Mouse (Mus musculus): Measurements from ENCODE around the gene Bicra. TPM values are rescaled to one million over a fixed set of nuclear protein-coding genes. Genes with fewer than 3 reads are reported as not detected.

Gene Bicra
- polyA plus RNA-seq, 1 experiment from 2014 or later: 8.3 TPM

DNA sequence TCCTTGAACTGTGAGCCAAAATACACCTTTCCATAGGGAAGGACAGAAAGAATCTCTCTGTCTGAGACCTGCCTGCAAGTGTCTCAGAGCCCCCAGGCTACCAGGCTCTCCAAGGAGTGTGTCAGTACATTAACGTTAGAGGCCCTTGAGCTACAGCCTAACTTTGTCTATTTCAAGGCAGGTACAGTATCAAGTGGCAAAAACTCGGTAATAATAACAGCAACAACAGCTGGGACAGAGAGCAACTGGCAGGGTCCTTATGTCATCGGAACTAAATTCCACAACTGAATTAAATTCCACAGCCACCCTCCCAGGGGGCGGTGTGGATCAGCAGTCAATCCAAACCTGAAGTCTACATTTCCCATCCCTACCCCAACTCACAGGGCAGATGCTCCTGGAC, 16.6 kb downstream of the Bicra start:
- Histone ChIP-seq H3K36me3 (ENCODE audit: control insufficient read depth, insufficient read depth, low read length) (no peaks in the 10 kb centered on the region), H3K9ac (replicated peaks; ENCODE audit: low read depth, low read length) (no peak overlapping the region), H3K9me3 (ENCODE audit: control insufficient read depth, low read depth, low read length) (no peaks in the 10 kb centered on the region), H3K4me2 (replicated peaks; ENCODE audit: low read depth, low read length) (no peak overlapping the region), H3K4me3 (ENCODE audit: low read depth, low read length) (no peak overlapping the region), H3K27me3 (ENCODE audit: control insufficient read depth, insufficient read depth, low read length) (no peaks in the 10 kb centered on the region), H3K4me1 (ENCODE audit: control insufficient read depth, insufficient read depth, low read length) (no peaks in the 10 kb centered on the region), H3K27ac (ENCODE audit: low read length) (no peak overlapping the region)
- 89% methylated on average over 4 of the region's 4 CpGs for WGBS
- no peak for ATAC-seq (ENCODE audit: insufficient number of reproducible peaks, insufficient read depth, low FRiP score, low read depth)

DNA sequence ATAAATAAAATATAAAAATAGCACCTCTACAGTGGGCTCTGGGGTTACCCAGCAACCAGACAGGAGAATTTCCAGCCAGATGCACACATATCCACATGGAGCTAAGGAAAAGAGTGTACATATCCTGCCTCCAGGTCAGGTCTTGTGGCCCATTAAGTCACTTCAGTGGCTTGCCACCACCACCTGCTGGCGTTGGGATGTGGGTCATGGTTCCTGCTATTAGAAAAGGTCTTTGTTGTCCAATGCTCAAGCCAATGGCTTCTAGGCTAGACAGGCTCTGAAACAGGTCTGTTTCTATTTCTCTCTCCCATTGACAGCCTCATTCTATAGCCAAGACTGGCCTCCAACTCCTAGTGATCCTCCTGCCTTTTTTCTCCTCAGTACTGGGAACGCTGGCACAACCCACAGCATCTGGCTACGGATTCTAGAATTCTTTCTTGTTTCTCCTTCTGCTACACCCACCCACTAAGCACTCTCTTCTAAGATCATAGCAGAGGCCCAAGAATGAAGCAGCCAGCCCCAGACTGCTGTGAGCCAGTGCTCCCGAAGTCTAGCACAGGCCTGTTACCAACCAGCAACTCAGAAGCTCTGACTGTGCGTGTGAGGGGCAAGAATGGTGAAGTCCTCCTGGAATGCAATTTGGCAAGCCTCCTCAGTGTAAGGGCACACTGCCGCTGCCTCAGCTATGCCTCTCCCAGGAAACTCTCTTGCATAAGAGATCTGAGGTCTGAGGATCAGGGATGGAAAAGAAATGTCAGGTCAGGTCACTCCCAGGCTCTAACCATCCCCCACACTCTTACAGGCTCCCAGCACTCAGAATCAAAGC, 19.4 kb downstream of the Bicra start:
- WGBS: 86% methylated on average over 6 of the region's 6 CpGs
- no peak overlapping the region for H3K9ac ChIP-seq (replicated peaks; ENCODE audit: low read depth, low read length)
- no peak overlapping the region for H3K4me2 ChIP-seq (replicated peaks; ENCODE audit: low read depth, low read length)
- H3K27me3 ChIP-seq (ENCODE audit: control insufficient read depth, insufficient read depth, low read length): no peaks in the 10 kb centered on the region
- no peaks in the 10 kb centered on the region for H3K9me3 ChIP-seq (ENCODE audit: control insufficient read depth, low read depth, low read length)
- no peaks in the 10 kb centered on the region for H3K4me1 ChIP-seq (ENCODE audit: control insufficient read depth, insufficient read depth, low read length)
- H3K27ac ChIP-seq (ENCODE audit: low read length): no peak overlapping the region
- H3K4me3 ChIP-seq (ENCODE audit: low read depth, low read length): no peak overlapping the region
- no peak for ATAC-seq (ENCODE audit: insufficient number of reproducible peaks, insufficient read depth, low FRiP score, low read depth)
- H3K36me3 ChIP-seq (ENCODE audit: control insufficient read depth, insufficient read depth, low read length): no peaks in the 10 kb centered on the region

DNA sequence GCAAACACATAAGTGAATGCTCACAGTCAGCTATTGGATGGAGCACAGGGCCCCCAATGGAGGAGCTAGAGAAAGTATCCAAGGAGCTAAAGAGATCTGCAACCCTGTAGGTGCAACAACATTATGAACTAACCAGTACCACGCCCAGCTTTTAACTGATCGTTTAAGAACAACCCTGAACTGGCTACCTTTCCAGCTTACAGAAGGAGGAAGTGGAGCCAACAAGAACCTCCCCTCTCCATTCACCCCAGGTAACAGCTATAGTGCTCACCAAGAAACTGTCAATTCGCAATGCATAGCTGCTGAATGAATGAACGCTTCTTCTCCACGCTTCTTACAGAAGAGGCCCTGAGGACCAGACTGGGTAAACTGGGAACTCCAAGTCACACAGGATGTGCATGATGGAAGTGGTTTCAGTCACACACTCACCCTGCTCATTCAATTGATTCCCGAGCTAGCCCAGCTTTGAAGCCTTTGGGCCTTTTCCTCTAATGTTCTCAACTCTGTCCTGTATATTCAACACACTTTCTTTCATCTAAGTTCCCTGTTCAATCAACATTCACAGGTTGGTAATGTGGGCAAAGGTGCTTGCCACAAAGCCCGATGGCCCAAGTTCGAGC, 23.0 kb downstream of the Bicra start:
- no peaks in the 10 kb centered on the region for H3K36me3 ChIP-seq (ENCODE audit: control insufficient read depth, insufficient read depth, low read length)
- no peak overlapping the region for H3K27ac ChIP-seq (ENCODE audit: low read length)
- H3K4me1 ChIP-seq (ENCODE audit: control insufficient read depth, insufficient read depth, low read length): no peaks in the 10 kb centered on the region; the same call in 1 of the 2 replicates
- no peak overlapping the region for H3K4me2 ChIP-seq (replicated peaks; ENCODE audit: low read depth, low read length)
- no peaks in the 10 kb centered on the region for H3K27me3 ChIP-seq (ENCODE audit: control insufficient read depth, insufficient read depth, low read length)
- H3K9me3 ChIP-seq (ENCODE audit: control insufficient read depth, low read depth, low read length): no peaks in the 10 kb centered on the region
- no peak for ATAC-seq (ENCODE audit: insufficient number of reproducible peaks, insufficient read depth, low FRiP score, low read depth)
- no peak overlapping the region for H3K9ac ChIP-seq (replicated peaks; ENCODE audit: low read depth, low read length)
- 89% methylated on average over 8 of the region's 8 CpGs for WGBS
- H3K4me3 ChIP-seq (ENCODE audit: low read depth, low read length): no peak overlapping the region

GRCm38 (mm10) chr7:16019256-16020094, 28.2 kb downstream of the Bicra start:
- WGBS: 81% methylated on average over 5 of the region's 5 CpGs
- no peak overlapping the region for H3K4me3 ChIP-seq (ENCODE audit: low read depth, low read length)
- no peaks in the 10 kb centered on the region; the same call in 1 of the 2 replicates for H3K4me1 ChIP-seq (ENCODE audit: control insufficient read depth, insufficient read depth, low read length)
- no peak overlapping the region for H3K9ac ChIP-seq (replicated peaks; ENCODE audit: low read depth, low read length)
- H3K9me3 ChIP-seq (ENCODE audit: control insufficient read depth, low read depth, low read length): no peaks in the 10 kb centered on the region
- no peak overlapping the region for H3K27ac ChIP-seq (ENCODE audit: low read length)
- ATAC-seq (ENCODE audit: insufficient number of reproducible peaks, insufficient read depth, low FRiP score, low read depth): no peak
- no peak overlapping the region for H3K4me2 ChIP-seq (replicated peaks; ENCODE audit: low read depth, low read length)
- H3K36me3 ChIP-seq (ENCODE audit: control insufficient read depth, insufficient read depth, low read length): no peaks in the 10 kb centered on the region
- no peaks in the 10 kb centered on the region for H3K27me3 ChIP-seq (ENCODE audit: control insufficient read depth, insufficient read depth, low read length)

DNA sequence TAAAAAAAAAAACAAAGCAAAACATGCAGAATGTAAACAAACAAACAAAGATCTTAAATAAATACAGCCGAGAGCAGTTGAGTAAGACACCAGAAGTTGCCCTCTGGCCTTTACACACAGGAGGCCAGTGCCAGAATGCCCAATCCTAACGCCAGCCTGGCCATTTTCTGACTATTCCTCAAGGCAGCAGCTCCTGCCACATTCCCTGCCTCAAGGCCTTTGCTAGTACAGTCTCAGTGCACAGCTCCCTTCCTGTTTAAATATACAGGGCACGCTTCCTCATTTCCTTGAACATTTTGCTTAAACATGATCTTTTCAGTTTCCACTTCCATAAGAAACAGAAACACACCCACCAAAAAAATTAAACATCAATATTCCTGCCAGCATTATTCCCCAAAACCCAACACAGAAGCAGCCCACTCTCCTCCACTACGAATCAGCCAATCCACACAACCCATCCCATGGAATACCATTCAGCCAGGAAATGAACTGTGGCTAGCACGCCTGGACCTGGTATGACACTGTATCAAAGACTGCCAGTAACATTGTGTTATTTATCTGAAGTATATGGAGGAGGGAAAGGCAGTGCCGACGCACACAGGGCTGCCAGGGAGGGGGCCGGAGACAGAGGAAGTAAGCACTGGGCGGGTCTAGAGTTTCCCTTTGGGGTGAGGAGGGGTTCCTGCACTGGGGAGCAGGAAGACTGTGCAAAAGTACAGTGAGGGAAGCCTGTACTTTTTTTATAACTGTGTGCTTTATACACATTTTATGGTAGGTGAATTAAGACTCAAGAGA, 29.5 kb downstream of the Bicra start:
- Histone ChIP-seq H3K9ac (replicated peaks; ENCODE audit: low read depth, low read length) (no peak overlapping the region), H3K9me3 (ENCODE audit: control insufficient read depth, low read depth, low read length) (no peaks in the 10 kb centered on the region), H3K27ac (ENCODE audit: low read length) (no peak overlapping the region; the same call in 1 of the 2 replicates), H3K4me2 (replicated peaks; ENCODE audit: low read depth, low read length) (no peak overlapping the region), H3K4me3 (ENCODE audit: low read depth, low read length) (no peak overlapping the region), H3K27me3 (ENCODE audit: control insufficient read depth, insufficient read depth, low read length) (no peaks in the 10 kb centered on the region), H3K36me3 (ENCODE audit: control insufficient read depth, insufficient read depth, low read length) (no peaks in the 10 kb centered on the region), H3K4me1 (ENCODE audit: control insufficient read depth, insufficient read depth, low read length) (no peaks in the 10 kb centered on the region; the same call in 1 of the 2 replicates)
- WGBS: 71% methylated on average over 9 of the region's 9 CpGs
- ATAC-seq (ENCODE audit: insufficient number of reproducible peaks, insufficient read depth, low FRiP score, low read depth): no peak; the same call in 1 of the 2 replicates

- Histone ChIP-seq H3K36me3 (ENCODE audit: control insufficient read depth, insufficient read depth, low read length) (no peaks in the 10 kb centered on the region), H3K9ac (replicated peaks; ENCODE audit: low read depth, low read length) (no peak overlapping the region), H3K4me1 (ENCODE audit: control insufficient read depth, insufficient read depth, low read length) (no peaks in the 10 kb centered on the region), H3K27ac (ENCODE audit: low read length) (no peak overlapping the region), H3K4me3 (ENCODE audit: low read depth, low read length) (no peak overlapping the region), H3K9me3 (ENCODE audit: control insufficient read depth, low read depth, low read length) (no peaks in the 10 kb centered on the region), H3K4me2 (replicated peaks; ENCODE audit: low read depth, low read length) (no peak overlapping the region), H3K27me3 (ENCODE audit: control insufficient read depth, insufficient read depth, low read length) (no peaks in the 10 kb centered on the region)
- WGBS: 78% methylated on average over 5 of the region's 5 CpGs
- no peak for ATAC-seq (ENCODE audit: insufficient number of reproducible peaks, insufficient read depth, low FRiP score, low read depth)
Measured at GRCm38 (mm10) chr7:16015384-16015783, 32.3 kb downstream of the Bicra start.

GRCm38 (mm10) chr7:16014521-16015175, 33.1 kb downstream of the Bicra start:
- no peaks in the 10 kb centered on the region for H3K4me1 ChIP-seq (ENCODE audit: control insufficient read depth, insufficient read depth, low read length)
- H3K27me3 ChIP-seq (ENCODE audit: control insufficient read depth, insufficient read depth, low read length): no peaks in the 10 kb centered on the region
- ATAC-seq (ENCODE audit: insufficient number of reproducible peaks, insufficient read depth, low FRiP score, low read depth): no peak
- no peak overlapping the region for H3K9ac ChIP-seq (replicated peaks; ENCODE audit: low read depth, low read length)
- no peaks in the 10 kb centered on the region for H3K9me3 ChIP-seq (ENCODE audit: control insufficient read depth, low read depth, low read length)
- no peak overlapping the region for H3K27ac ChIP-seq (ENCODE audit: low read length)
- no peak overlapping the region for H3K4me3 ChIP-seq (ENCODE audit: low read depth, low read length)
- H3K4me2 ChIP-seq (replicated peaks; ENCODE audit: low read depth, low read length): no peak overlapping the region
- WGBS: 91% methylated on average over 8 of the region's 8 CpGs
- no peaks in the 10 kb centered on the region for H3K36me3 ChIP-seq (ENCODE audit: control insufficient read depth, insufficient read depth, low read length)
